27 mouse cellular contexts compared by ENCODE assay signal in genomic region chr15:99408845-99409244, GRCm38 (mm10). TPM values are rescaled to one million over a fixed set of nuclear protein-coding genes. Genes with fewer than 3 reads are reported as not detected.
A peak's percentile ranks its signal among the peaks of the same experiment; 100 is the strongest.
DNase-seq lines count a peak whose midpoint lies in the region; ATAC-seq and TF ChIP-seq lines count a peak whose summit lies in the region.
"Had no signal": no experiment of that assay in that cellular context is flagged by ENCODE, and none has a peak within 500 bp of the region (broad histone marks: within the 10 kb centered on the region; RNA-seq: fewer than 3 reads in every experiment).

No protein-coding gene starts in this region.

- H3K27ac ChIP-seq in forebrain, embryonic 11.5 days (ENCODE audit: low read depth, low read length) = no peak overlapping the region
- H3K27ac ChIP-seq: forebrain, embryonic 10.5 days; gastrocnemius, adult 2 months; heart, adult 2 months; heart, embryonic 10.5 days; heart, embryonic 13.5 days; hindbrain, embryonic 12.5 days had no signal

- H3K9me3 ChIP-seq in forebrain, embryonic 11.5 days (ENCODE audit: control insufficient read depth, low read length) = no peaks in the 10 kb centered on the region
- H3K9me3 ChIP-seq: forebrain, embryonic 10.5 days; heart, embryonic 10.5 days; heart, embryonic 13.5 days; hindbrain, embryonic 12.5 days had no signal

- ATAC-seq in forebrain, embryonic 11.5 days (replicated peaks; ENCODE audit: low FRiP score) = no peak
- ATAC-seq: forebrain, embryonic 14.5 days; forebrain, postnatal 0 days; hindbrain, embryonic 16.5 days; inflammation-experienced regulatory T-cells, adult 6 months had no signal

- no peaks in the 10 kb centered on the region for H3K4me1 ChIP-seq in lung, adult 2 months (ENCODE audit: control insufficient read depth, insufficient read depth, low read length)
- no peaks in the 10 kb centered on the region for H3K4me1 ChIP-seq in forebrain, embryonic 11.5 days (replicated peaks; ENCODE audit: control insufficient read depth, insufficient read depth, low read length)
- H3K4me1 ChIP-seq: hindbrain, embryonic 12.5 days had no signal

- no peak overlapping the region for H3K9ac ChIP-seq in forebrain, embryonic 11.5 days (ENCODE audit: low read length)
- H3K9ac ChIP-seq: forebrain, postnatal 0 days; heart, embryonic 13.5 days; hindbrain, embryonic 12.5 days had no signal

- H3K36me3 ChIP-seq in forebrain, embryonic 11.5 days (ENCODE audit: control insufficient read depth, insufficient read depth, low read length) = peaks cover 6% of the 10 kb centered on the region; the same call in 1 of the 2 replicates

- TF ChIP-seq CTCF in lung, adult 2 months (IDR thresholded peaks at IDR 0.05; ENCODE audit: insufficient read depth, low read length) = no peak

- WGBS in lung, adult 2 months = 70% methylated on average over 9 of the region's 9 CpGs
- WGBS in forebrain, embryonic 11.5 days = 93% methylated on average over 9 of the region's 9 CpGs

- H3K27me3 ChIP-seq in forebrain, embryonic 11.5 days (ENCODE audit: control insufficient read depth, insufficient read depth, low read length) = no peaks in the 10 kb centered on the region
- H3K27me3 ChIP-seq: CH12.LX; heart, embryonic 13.5 days; hindbrain, embryonic 12.5 days had no signal

- H3K4me2 ChIP-seq in forebrain, embryonic 11.5 days (ENCODE audit: low read depth, low read length, severe bottlenecking) = no peak overlapping the region
- H3K4me2 ChIP-seq: heart, embryonic 13.5 days; hindbrain, embryonic 12.5 days had no signal

- no peak for TF ChIP-seq POLR2A in lung, adult 2 months (IDR thresholded peaks at IDR 0.05; ENCODE audit: borderline replicate concordance, extremely low read depth, low read depth, low read length)

- peak; percentile 6 for DNase-seq in gastrocnemius, postnatal 10 days
- no peak for DNase-seq in gastrocnemius, adult 8-10 months (ENCODE audit: low spot score in 2 of 2)
- DNase-seq in lung, adult 18-20 months = peak; percentile 60 to 66
- DNase-seq in lung, postnatal 10 days = no peak
- DNase-seq in lung, postnatal 36 days = peak; percentile 64
- no peak for DNase-seq in lung, adult 2 months
- no peak for DNase-seq in forebrain, embryonic 11.5 days (ENCODE audit: low spot score)
- DNase-seq: adrenal gland, adult 8-10 months; adrenal gland, postnatal 36 days; B cell, adult 2 months; cerebellum, adult 18-20 months; cerebellum, adult 9-10 months; cerebellum, postnatal 14 days; forebrain, postnatal 0 days; gastrocnemius, adult 2 months; gastrocnemius, postnatal 36 days; heart, adult 2 months; heart, postnatal 14 days; heart, postnatal 4 days had no signal

- no peak overlapping the region for H3K4me3 ChIP-seq in lung, adult 2 months (replicated peaks; ENCODE audit: extremely low read depth, low read depth, low read length)
- no peak overlapping the region for H3K4me3 ChIP-seq in forebrain, embryonic 11.5 days (ENCODE audit: low read depth, low read length)
- H3K4me3 ChIP-seq: forebrain, embryonic 10.5 days; gastrocnemius, adult 2 months; heart, adult 2 months; heart, embryonic 10.5 days; heart, embryonic 13.5 days; hindbrain, embryonic 12.5 days had no signal

RNA-seq across cellular contexts. Expression of gene Tmbim6, which starts 16.2 kb away (rescaled TPM):
- total RNA-seq in gastrocnemius, postnatal 10 days (2021) = 100 to 1,000 TPM; 189 to 194 TPM
- 100 to 1,000 TPM; 194 to 210 (median 203) TPM for total RNA-seq in gastrocnemius, adult 8-10 months (2022)
- polyA plus RNA-seq in lung, adult 2 months (2012; rRNA removed) = 1,026 and 1,059 TPM in 2 replicates
- 229 and 267 TPM in 2 replicates for polyA plus RNA-seq in forebrain, embryonic 11.5 days (2014; fragmentation: Nextera tagmentation; extraction: Ambion mirVana)

RNA-seq across cellular contexts. Expression of gene Fmnl3, which starts 38.6 kb away (rescaled TPM):
- 10 to 100 TPM; 17.6 to 26.2 TPM for total RNA-seq in gastrocnemius, postnatal 10 days (2021)
- 1 to 10 TPM; 3.3 to 5.4 (median 3.9) TPM for total RNA-seq in gastrocnemius, adult 8-10 months (2022)
- polyA plus RNA-seq in lung, adult 2 months (2012; rRNA removed) = 53.4 and 58.9 TPM in 2 replicates
- polyA plus RNA-seq in forebrain, embryonic 11.5 days (2014; fragmentation: Nextera tagmentation; extraction: Ambion mirVana) = 14.3 and 17.0 TPM in 2 replicates

RNA-seq across cellular contexts. Expression of gene Nckap5l, which starts 48.7 kb away (rescaled TPM):
- 10 to 100 TPM; 12.3 to 21.0 TPM for total RNA-seq in gastrocnemius, postnatal 10 days (2021)
- 1 to 10 TPM; 1.5 to 2.2 (median 1.7) TPM for total RNA-seq in gastrocnemius, adult 8-10 months (2022)
- 13.0 and 13.4 TPM in 2 replicates for polyA plus RNA-seq in lung, adult 2 months (2012; rRNA removed)
- 12.0 and 12.2 TPM in 2 replicates for polyA plus RNA-seq in forebrain, embryonic 11.5 days (2014; fragmentation: Nextera tagmentation; extraction: Ambion mirVana)

Comparison
In these comparisons a context has a peak if more than half of its experiments do, and no peak if none do; other contexts are left out.
1. DNase-seq: peak in gastrocnemius, postnatal 10 days (single experiment), lung, adult 18-20 months (2 of 2) and lung, postnatal 36 days (single experiment); none in gastrocnemius, adult 8-10 months (0 of 2), lung, postnatal 10 days (single experiment), lung, adult 2 months (single experiment) and forebrain, embryonic 11.5 days (single experiment).
2. RNA of gene Nckap5l, which starts 48.7 kb away (total RNA-seq): 12.3 to 21.0 TPM in gastrocnemius, postnatal 10 days; 1.5 to 2.2 TPM in gastrocnemius, adult 8-10 months; every median in the first group is over 4 times any median in the second.